Mouse (Mus musculus) ES-E14 (cell line): ENCODE data around the gene Olfr221. TPM values are rescaled to one million over a fixed set of nuclear protein-coding genes. Genes with fewer than 3 reads are reported as not detected.
A peak's percentile ranks its signal among the peaks of the same experiment; 100 is the strongest.

Source experiments
- DNase-seq: peaks from one replicate; pipeline ENCODE4 v3.0.0-alpha.2; 2013; ENCODE audit warnings: low read depth, low spot score
- H3K27ac ChIP-seq: 2 replicates; pipeline ENCODE4 v1.5.1; 2012; ENCODE audit warnings: low read depth, mild to moderate bottlenecking, low read length, moderate library complexity, mixed read lengths; ENCODE audit not compliant: poor library complexity, insufficient read depth, severe bottlenecking
- H3K36me3 ChIP-seq: 2 replicates; pipeline ENCODE4 v1.6.1; 2012; ENCODE audit warnings: mild to moderate bottlenecking, low read length, moderate library complexity, mixed read lengths; ENCODE audit not compliant: control insufficient read depth, poor library complexity, insufficient read depth, severe bottlenecking
- H3K4me1 ChIP-seq, 2 experiments: fragments of 150-350 bp in 1 of 2; sonication (generic) in 1 of 2; 2 replicates each; pipeline ENCODE4 v1.6.1; 2012; ENCODE audit warnings: low read length in 2 of 2, mild to moderate bottlenecking in 1 of 2, mixed read lengths in 1 of 2; ENCODE audit not compliant: control insufficient read depth in 2 of 2, insufficient read depth in 2 of 2, poor library complexity in 1 of 2
- H3K4me3 ChIP-seq, 2 experiments: fragments of 150-350 bp in 1 of 2; sonication (generic) in 1 of 2; 2 replicates each; pipeline ENCODE4 v1.5.1; 2012; ENCODE audit warnings: low read length in 2 of 2, low read depth in 1 of 2, mild to moderate bottlenecking in 1 of 2, mixed read lengths in 1 of 2; ENCODE audit not compliant: insufficient read depth in 1 of 2, poor library complexity in 1 of 2, severe bottlenecking in 1 of 2
- H3K9ac ChIP-seq: 2 replicates; pipeline ENCODE4 v1.6.1; 2012; ENCODE audit warnings: low read depth, mild to moderate bottlenecking, low read length, mixed read lengths; ENCODE audit not compliant: poor library complexity, insufficient read depth, severe bottlenecking
- H3K9me3 ChIP-seq: fragments of 150-350 bp; sonication (generic); 2 replicates; pipeline ENCODE4 v1.6.1; 2012; ENCODE audit warnings: low read depth, mild to moderate bottlenecking, low read length; ENCODE audit not compliant: control insufficient read depth, insufficient read depth
- CHD2 ChIP-seq: IDR thresholded peaks from 2 replicates; pipeline ENCODE4 v1.6.1; 2014; ENCODE audit warnings: mild to moderate bottlenecking, low read depth, low read length, inconsistent platforms
- HCFC1 ChIP-seq: IDR thresholded peaks from 2 replicates; pipeline ENCODE4 v1.6.1; 2012; ENCODE audit warnings: low read length, inconsistent platforms, borderline replicate concordance; ENCODE audit not compliant: insufficient read depth
- MAFK ChIP-seq: IDR thresholded peaks from 2 replicates; pipeline ENCODE4 v1.6.1; 2014; ENCODE audit warnings: mild to moderate bottlenecking, low read depth, low read length, inconsistent platforms; ENCODE audit not compliant: insufficient read depth
- ZC3H11A ChIP-seq: IDR thresholded peaks from 2 replicates; pipeline ENCODE4 v1.6.1; 2012; ENCODE audit warnings: low read depth, mild to moderate bottlenecking, inconsistent platforms, low read length, borderline replicate concordance
- ZNF384 ChIP-seq: IDR thresholded peaks from 2 replicates; pipeline ENCODE4 v1.6.1; 2012; ENCODE audit warnings: low read depth, low read length, inconsistent platforms
- in situ Hi-C, 2 experiments: fragments of 600-800 bp; cut with MboI; formaldehyde crosslinking; loops; one replicate each; pipeline ENCODE4 v1.15.1; 2025; ENCODE audit warnings: low sequenced_read_pairs in 2 of 2, inconsistent platforms in 1 of 2; ENCODE audit not compliant: unreplicated experiment in 2 of 2
- total RNA-seq: library from RNA; depleted of rRNA; stranded (reverse); fragments of 300-350 nt; gene quantifications from 2 replicates; pipeline ENCODE4 v1.2.3, GENCODE M21; 2012

Gene Olfr221
- total RNA-seq, 1 experiment: not detected

DNA sequence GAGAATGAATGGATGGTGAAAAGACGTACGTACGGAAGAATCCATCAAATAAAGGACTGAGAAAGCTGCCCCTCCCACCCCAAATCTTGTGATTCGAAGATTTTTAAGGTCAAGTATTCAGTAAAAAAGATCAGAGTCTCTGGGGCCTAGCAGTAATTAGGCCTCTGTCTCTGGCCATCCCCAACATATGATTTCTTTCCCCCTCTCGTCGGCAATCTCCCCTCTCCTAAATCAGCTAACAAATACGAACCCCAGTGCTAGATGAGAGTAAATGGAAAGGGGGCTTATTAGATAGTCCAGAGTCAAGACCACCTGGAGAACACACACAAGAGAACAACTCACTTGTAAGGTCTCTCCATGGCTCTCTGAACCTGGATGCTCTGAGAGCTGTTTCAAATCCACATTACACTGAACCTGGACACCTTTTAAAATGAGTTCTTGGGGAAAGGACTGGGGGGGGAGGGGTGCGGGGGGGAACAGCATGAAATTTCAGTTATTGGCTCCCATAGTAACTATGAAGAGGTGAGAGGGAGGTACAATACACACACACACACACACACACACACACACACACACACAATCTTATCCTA lies 29.1 kb downstream of the Olfr221 start:
- in situ Hi-C loops: loop anchor here in 1 of 2 experiments (25.0 kb wide), 1 partner anchor 101 kb away; the partner anchor contains the start of genes Ndrg2, Rnase13 and Tppp2
- peak overlapping the region; percentile 98; the same call in 1 of the 2 replicates for H3K27ac ChIP-seq
- TF ChIP-seq ZNF384 (no peak), CHD2 (no peak), MAFK (no peak), ZC3H11A (no peak), HCFC1 (no peak)
- H3K4me1 ChIP-seq: peaks cover 11 to 12% of the 10 kb centered on the region in 2 experiments
- H3K4me3 ChIP-seq: peak overlapping the region; percentile 45 to 89
- peak overlapping the region; percentile 65; the same call in 1 of the 2 replicates for H3K9ac ChIP-seq
- DNase-seq: no peak
- H3K9me3 ChIP-seq: no peaks in the 10 kb centered on the region
- H3K36me3 ChIP-seq: peaks cover 14% of the 10 kb centered on the region

GRCm38 (mm10) chr14:52012553-52012952 lies 29.7 kb downstream of the Olfr221 start:
- TF ChIP-seq ZC3H11A (no peak), ZNF384 (no peak), CHD2 (no peak), HCFC1 (no peak), MAFK (no peak)
- no peak overlapping the region; the same call in 1 of the 2 replicates for H3K9ac ChIP-seq
- H3K4me3 ChIP-seq: no peak overlapping the region
- peaks cover 11 to 12% of the 10 kb centered on the region in 2 experiments for H3K4me1 ChIP-seq
- H3K36me3 ChIP-seq: peaks cover 15% of the 10 kb centered on the region
- no peak for DNase-seq
- H3K9me3 ChIP-seq: no peaks in the 10 kb centered on the region
- no peak overlapping the region; the same call in 1 of the 2 replicates for H3K27ac ChIP-seq
- in situ Hi-C loops: loop anchor here in 1 of 2 experiments (25.0 kb wide), 1 partner anchor 100 kb away; the partner anchor contains the start of genes Ndrg2, Rnase13 and Tppp2

- in situ Hi-C loops: loop anchor here in 1 of 2 experiments (25.0 kb wide), 1 partner anchor 100 kb away; the partner anchor contains the start of genes Ndrg2, Rnase13 and Tppp2
- Histone ChIP-seq H3K4me3 (no peak overlapping the region), H3K9ac (no peak overlapping the region; the same call in 1 of the 2 replicates), H3K27ac (no peak overlapping the region), H3K4me1 (peaks cover 12 to 14% of the 10 kb centered on the region in 2 experiments), H3K36me3 (peaks cover 19% of the 10 kb centered on the region), H3K9me3 (no peaks in the 10 kb centered on the region)
- no peak for TF ChIP-seq HCFC1
- no peak for TF ChIP-seq ZC3H11A
- TF ChIP-seq ZNF384: no peak
- DNase-seq: no peak
These were observed 30.2 kb downstream of the Olfr221 start for GRCm38 (mm10) chr14:52012085-52012484.

DNA sequence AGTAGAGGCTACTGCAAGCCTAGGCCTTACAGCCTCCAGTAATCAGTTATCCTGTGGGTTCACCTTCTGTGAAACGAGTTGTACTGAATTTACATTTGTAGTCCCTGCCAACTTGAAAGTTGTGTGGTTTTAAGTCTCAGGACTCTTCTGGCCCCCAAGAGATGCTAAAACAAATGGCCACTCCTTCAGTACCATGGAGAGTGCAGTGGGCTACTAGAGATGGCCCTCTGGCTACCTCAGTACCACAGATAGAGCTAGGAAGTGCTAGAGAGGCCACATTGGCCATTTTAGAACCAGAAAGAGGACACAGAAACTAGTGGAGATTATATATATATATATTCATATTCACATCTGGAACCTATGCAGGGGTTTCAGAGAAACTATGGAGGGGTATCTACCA lies 30.6 kb downstream of the Olfr221 start:
- no peak overlapping the region for H3K9ac ChIP-seq
- no peak overlapping the region for H3K4me3 ChIP-seq
- in situ Hi-C loops: loop anchor here in 1 of 2 experiments (25.0 kb wide), 1 partner anchor 99 kb away; the partner anchor contains the start of genes Ndrg2, Rnase13 and Tppp2
- no peak overlapping the region; the same call in 1 of the 2 replicates for H3K27ac ChIP-seq
- H3K4me1 ChIP-seq: peaks cover 12 to 14% of the 10 kb centered on the region in 2 experiments
- H3K9me3 ChIP-seq: no peaks in the 10 kb centered on the region
- H3K36me3 ChIP-seq: peaks cover 22% of the 10 kb centered on the region
- no peak for DNase-seq
- no peak for TF ChIP-seq CHD2
- TF ChIP-seq ZC3H11A: no peak
- TF ChIP-seq MAFK: no peak
- TF ChIP-seq HCFC1: no peak
- TF ChIP-seq ZNF384: no peak
